Mouse (Mus musculus): ENCODE data around the gene Usf2. TPM values are rescaled to one million over a fixed set of nuclear protein-coding genes. Genes with fewer than 3 reads are reported as not detected.

The Usf2 gene
- total RNA-seq (2021): 111 and 115 TPM in 2 replicates
- long read RNA-seq, experiment 1, transcript Usf2-201 (10 exons, 2,419 nt): major isoform, 12 of 36 reads
- long read RNA-seq, experiment 1, partial matches to known transcripts: 12 of 36 reads
- long read RNA-seq, experiment 1, other reads (novel, unspliced or antisense): 9 of 36 reads
- long read RNA-seq, experiment 2, transcript Usf2-201 (10 exons, 2,419 nt): major isoform, 15 of 24 reads
- long read RNA-seq, experiment 2, partial matches to known transcripts: 7 of 24 reads
- long read RNA-seq, experiment 2, other reads (novel, unspliced or antisense): 1 of 24 reads

GRCm38 (mm10) chr7:30956756-30957366 is at the start of gene Usf2:
TSS of gene Usf2 (minus strand) at chr7:30956803.
- peak; percentile 93 for DNase-seq

- DNase-seq: peak; percentile 51
These were observed 46.0 kb upstream of the Usf2 start for GRCm38 (mm10) chr7:31002650-31003049.

GRCm38 (mm10) chr7:31000505-31001020 is 44.0 kb upstream of the Usf2 start:
- DNase-seq: peak; percentile 87

GRCm38 (mm10) chr7:30996491-30996890 is 39.9 kb upstream of the Usf2 start:
- peak; percentile 20 for DNase-seq

GRCm38 (mm10) chr7:30993986-30994385 is 37.4 kb upstream of the Usf2 start:
- no peak for DNase-seq

- DNase-seq: no peak
These were observed 35.5 kb upstream of the Usf2 start for GRCm38 (mm10) chr7:30992148-30992547.

GRCm38 (mm10) chr7:30988519-30989162 is 32.0 kb upstream of the Usf2 start:
- no peak for DNase-seq

GRCm38 (mm10) chr7:30985357-30985756 is 28.8 kb upstream of the Usf2 start:
- no peak for DNase-seq

- no peak for DNase-seq
These were observed 25.1 kb upstream of the Usf2 start for GRCm38 (mm10) chr7:30981703-30982102.

- peak; percentile 94 for DNase-seq
These were observed 17.1 kb upstream of the Usf2 start, which contains the start of gene Fam187b for GRCm38 (mm10) chr7:30973501-30974289. TSS of gene Fam187b (plus strand) at chr7:30973790.

GRCm38 (mm10) chr7:30973251-30973500 is 16.6 kb upstream of the Usf2 start, which contains the start of gene Lsr:
TSS of gene Lsr (minus strand) at chr7:30973464.
- DNase-seq: peak; percentile 36

GRCm38 (mm10) chr7:30972426-30973250 is 16.0 kb upstream of the Usf2 start:
- no peak for DNase-seq

- DNase-seq: no peak
These were observed 15.3 kb upstream of the Usf2 start for GRCm38 (mm10) chr7:30971901-30972300.

- no peak for DNase-seq
These were observed 12.6 kb upstream of the Usf2 start for GRCm38 (mm10) chr7:30969174-30969573.

GRCm38 (mm10) chr7:30968611-30969010 is 12.0 kb upstream of the Usf2 start:
- peak; percentile 82 for DNase-seq

- no peak for DNase-seq
These were observed 10.1 kb upstream of the Usf2 start for GRCm38 (mm10) chr7:30966657-30967056.

- DNase-seq: no peak
These were observed 9.1 kb upstream of the Usf2 start for GRCm38 (mm10) chr7:30965677-30966076.

- DNase-seq: no peak
These were observed 7.8 kb upstream of the Usf2 start for GRCm38 (mm10) chr7:30964366-30964765.

- no peak for DNase-seq
These were observed 6.3 kb upstream of the Usf2 start for GRCm38 (mm10) chr7:30962862-30963261.

- peak; percentile 55 for DNase-seq
These were observed 3.3 kb upstream of the Usf2 start for GRCm38 (mm10) chr7:30959786-30960349.

- no peak for DNase-seq
These were observed 2.4 kb upstream of the Usf2 start for GRCm38 (mm10) chr7:30958866-30959487.

Measured in adrenal gland, postnatal 14 days (tissue).